Mouse (Mus musculus): ENCODE data around the gene Itga1.

DNA sequence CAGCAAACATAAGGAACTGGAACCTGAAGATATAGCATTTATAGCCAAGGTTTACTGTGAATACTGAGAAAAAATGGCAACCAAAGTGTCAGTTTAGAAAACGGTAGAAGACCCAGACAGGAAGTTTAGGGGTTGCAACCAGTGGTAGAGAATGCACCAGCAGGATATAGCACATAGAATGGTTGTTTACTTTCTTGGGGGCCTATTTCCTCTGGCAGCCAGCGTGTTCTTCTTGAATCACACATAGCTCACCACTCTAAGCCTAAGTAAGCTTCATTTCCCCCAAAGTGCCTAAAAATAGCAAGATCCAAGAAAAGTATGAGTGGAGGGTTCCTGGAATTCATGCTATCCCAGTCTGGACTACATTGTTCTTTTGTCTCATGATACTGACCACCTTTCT, 59.1 kb downstream of the Itga1 start:
- no peak for TF ChIP-seq CTCF (conservative IDR thresholded peaks at IDR 0.05 in 1 of 2, IDR thresholded peaks at IDR 0.05 in 1 of 2; ENCODE audit: low read depth in 2 of 2, low read length in 2 of 2)
- TF ChIP-seq ELF1 (IDR thresholded peaks at IDR 0.05; ENCODE audit: low read depth, low read length): no peak
